Mouse (Mus musculus) embryonic facial prominence, embryonic 13.5 days (tissue): ENCODE results near the gene Vmn2r26. TPM values are rescaled to one million over a fixed set of nuclear protein-coding genes. Genes with fewer than 3 reads are reported as not detected.
"Not testable (repeated sequence)": the region's sequence is repeated elsewhere in the genome, so short reads cannot be mapped to it uniquely, and the experiment has no call there.

ENCODE experiments used
- ATAC-seq: fragments of 200-750 bp; cut with Nextera tagmentation; 2 replicates; pipeline ENCODE4 v1.8.0; 2017; ENCODE audit warnings: low read depth; ENCODE audit not compliant: insufficient number of reproducible peaks, insufficient read depth, low FRiP score, low TSS enrichment
- H3K27ac ChIP-seq: fragments of 300-500 bp; sonication (generic); 2 replicates; pipeline ENCODE4 v1.5.1; 2015; ENCODE audit warnings: moderate library complexity, mild to moderate bottlenecking, inconsistent platforms
- H3K27me3 ChIP-seq: fragments of 300-500 bp; sonication (generic); 2 replicates; pipeline ENCODE4 v1.6.1; 2015; ENCODE audit warnings: mild to moderate bottlenecking, inconsistent platforms
- H3K36me3 ChIP-seq: fragments of 300-500 bp; sonication (generic); 2 replicates; pipeline ENCODE4 v1.6.1; 2015; ENCODE audit warnings: mild to moderate bottlenecking, inconsistent platforms
- H3K4me1 ChIP-seq: fragments of 300-500 bp; sonication (generic); 2 replicates; pipeline ENCODE4 v1.6.1; 2015; ENCODE audit warnings: inconsistent platforms
- H3K4me2 ChIP-seq: fragments of 300-500 bp; sonication (generic); 2 replicates; pipeline ENCODE4 v1.6.1; 2015; ENCODE audit warnings: moderate library complexity, mild to moderate bottlenecking, inconsistent platforms
- H3K4me3 ChIP-seq: fragments of 300-500 bp; sonication (generic); 2 replicates; pipeline ENCODE4 v1.5.1; 2015; ENCODE audit warnings: mild to moderate bottlenecking, inconsistent platforms
- H3K9ac ChIP-seq: fragments of 300-500 bp; sonication (generic); 2 replicates; pipeline ENCODE4 v1.6.1; 2015; ENCODE audit warnings: mild to moderate bottlenecking, inconsistent platforms
- H3K9me3 ChIP-seq: fragments of 300-500 bp; sonication (generic); 2 replicates; pipeline ENCODE4 v1.6.1; 2016; ENCODE audit warnings: inconsistent platforms
- WGBS: fragments of 180-500 bp; shearing (Covaris S2); methylation state at CpG from one replicate; pipeline ENCODE4 v1.1.7; 2015; ENCODE audit warnings: mixed read lengths; 5-methylcytosine and 5-hydroxymethylcytosine counted together
- polyA plus RNA-seq: library from polyadenylated mRNA; unstranded; fragments of >200 nt; fragmentation: Nextera tagmentation; extraction: Ambion mirVana; gene quantifications from 2 replicates; pipeline ENCODE4 v1.2.1, GENCODE M21; 2015

The Vmn2r26 gene
- not detected in 2 replicates for polyA plus RNA-seq

DNA sequence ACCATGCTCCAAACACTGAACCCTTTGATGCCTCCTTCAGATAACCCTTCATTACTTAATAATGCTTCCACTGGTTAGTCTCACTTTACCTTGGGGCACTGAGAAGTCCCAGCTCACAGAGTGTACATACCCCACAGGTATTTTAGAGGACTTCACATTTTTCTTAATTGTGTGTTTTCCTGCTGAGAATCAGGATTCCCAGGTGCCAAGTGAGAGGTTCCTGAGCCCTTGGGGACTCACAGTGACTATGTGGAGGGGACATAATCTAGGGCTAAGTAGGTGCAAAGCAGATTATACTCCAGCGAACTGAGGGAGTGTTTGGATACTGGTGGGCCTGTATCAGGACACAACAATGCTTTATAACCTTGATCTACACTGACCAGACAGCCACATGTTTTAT lies at the start of gene Vmn2r26:
TSS of gene Vmn2r26 (plus strand) at position 301 of the 400 bp plus-strand sequence.
- not testable (repeated sequence) for H3K4me3 ChIP-seq, H3K4me2 ChIP-seq, H3K9ac ChIP-seq, ATAC-seq, H3K27ac ChIP-seq, H3K4me1 ChIP-seq, H3K27me3 ChIP-seq, H3K9me3 ChIP-seq, H3K36me3 ChIP-seq
- WGBS: 57% methylated on average over 1 of the region's 1 CpGs

DNA sequence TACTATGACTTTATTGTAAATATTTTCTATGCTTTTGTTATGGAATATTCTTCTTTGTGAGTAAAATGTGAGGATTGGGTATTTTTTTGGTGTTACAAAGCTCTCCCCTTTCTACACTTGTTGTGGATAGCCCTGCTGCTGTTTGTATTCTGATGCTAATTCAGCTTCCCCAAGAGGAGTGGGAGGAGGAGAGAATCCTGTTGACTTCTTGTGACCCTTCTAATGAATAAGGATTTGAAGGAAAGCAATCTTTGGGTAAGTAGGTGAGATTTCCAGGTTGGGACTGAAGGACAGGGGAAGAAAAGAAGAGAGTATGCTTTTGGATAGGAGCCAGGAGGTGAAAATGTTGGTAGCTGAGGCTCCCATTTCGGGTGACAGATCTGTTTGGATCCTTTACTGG lies 3.5 kb upstream of the Vmn2r26 start:
- ATAC-seq: no peak
- H3K4me2 ChIP-seq: no peak overlapping the region
- no peak overlapping the region for H3K9ac ChIP-seq
- no peaks in the 10 kb centered on the region for H3K27me3 ChIP-seq
- H3K4me3 ChIP-seq: no peak overlapping the region
- H3K36me3 ChIP-seq: no peaks in the 10 kb centered on the region
- H3K9me3 ChIP-seq: no peaks in the 10 kb centered on the region
- 31% methylated on average over 1 of the region's 1 CpGs for WGBS
- H3K4me1 ChIP-seq: no peaks in the 10 kb centered on the region
- no peak overlapping the region for H3K27ac ChIP-seq

DNA sequence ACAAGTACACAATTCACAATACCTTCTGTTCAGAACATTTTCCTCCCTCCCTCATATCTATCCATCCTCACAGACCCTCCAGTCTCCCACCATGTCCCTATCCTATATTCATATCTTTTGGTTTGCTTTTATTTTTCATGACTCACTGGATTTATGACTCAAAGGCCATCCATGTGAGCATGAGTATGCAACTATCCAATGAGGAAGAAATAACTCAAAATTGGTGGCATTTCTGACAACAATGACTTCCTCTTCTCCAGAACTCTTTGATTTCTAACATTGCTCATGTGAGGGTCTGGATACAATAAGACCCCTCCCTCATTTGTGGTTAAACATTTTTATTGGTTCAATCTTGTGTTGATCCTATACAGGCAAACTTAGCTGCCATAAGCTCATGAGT lies 24.0 kb downstream of the Vmn2r26 start:
- Histone ChIP-seq H3K4me3 (no peak overlapping the region), H3K9me3 (no peaks in the 10 kb centered on the region), H3K27ac (no peak overlapping the region), H3K9ac (no peak overlapping the region), H3K36me3 (no peaks in the 10 kb centered on the region), H3K4me2 (no peak overlapping the region), H3K4me1 (no peaks in the 10 kb centered on the region), H3K27me3 (no peaks in the 10 kb centered on the region)
- no peak for ATAC-seq

DNA sequence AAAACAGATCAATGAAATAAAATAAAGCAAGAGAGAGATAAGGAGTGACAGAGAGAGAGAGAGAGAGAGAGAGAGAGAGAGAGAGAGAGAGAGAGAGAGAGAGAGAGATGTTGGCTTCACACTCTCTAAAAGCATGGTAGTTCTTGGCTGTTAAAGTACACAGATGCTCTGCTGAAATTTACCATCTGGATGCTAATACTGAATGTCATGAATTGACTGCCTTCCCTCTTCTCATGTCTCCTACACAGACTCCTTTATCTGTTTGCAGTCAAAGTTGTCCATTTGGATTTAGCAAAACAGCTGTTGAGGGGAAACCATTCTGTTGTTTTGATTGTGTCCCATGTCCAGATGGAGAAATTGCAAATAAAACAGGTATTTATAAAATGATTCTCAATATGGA lies 29.2 kb downstream of the Vmn2r26 start:
- H3K4me1 ChIP-seq, H3K9me3 ChIP-seq, H3K9ac ChIP-seq, H3K4me3 ChIP-seq, H3K4me2 ChIP-seq, H3K27me3 ChIP-seq, H3K36me3 ChIP-seq, ATAC-seq, H3K27ac ChIP-seq: not testable (repeated sequence)

DNA sequence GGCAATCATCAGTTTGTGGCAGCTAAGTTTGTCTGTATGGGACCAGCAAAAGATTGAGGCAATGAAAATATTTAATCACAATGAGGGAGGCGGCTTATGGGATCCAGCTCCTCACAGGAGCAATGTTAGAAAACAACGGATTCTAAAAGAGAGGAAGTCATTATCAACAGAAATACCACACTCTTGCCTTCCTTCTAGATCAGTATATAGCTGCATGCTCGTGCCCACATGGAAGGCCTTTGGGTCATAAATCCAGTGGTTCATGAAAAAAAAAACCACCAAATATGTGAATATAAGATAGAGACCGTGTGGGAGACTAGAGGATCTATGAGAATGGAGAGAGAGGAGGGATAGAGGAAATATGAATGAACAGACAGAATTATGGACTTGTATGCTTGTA lies 78.0 kb downstream of the Vmn2r26 start:
- H3K27me3 ChIP-seq: no peaks in the 10 kb centered on the region
- H3K4me2 ChIP-seq: no peak overlapping the region
- no peaks in the 10 kb centered on the region for H3K4me1 ChIP-seq
- no peak overlapping the region for H3K9ac ChIP-seq
- H3K27ac ChIP-seq: no peak overlapping the region
- no peak overlapping the region for H3K4me3 ChIP-seq
- 78% methylated on average over 4 of the region's 4 CpGs for WGBS
- no peaks in the 10 kb centered on the region for H3K36me3 ChIP-seq
- no peak for ATAC-seq
- no peaks in the 10 kb centered on the region for H3K9me3 ChIP-seq

Other genes with a start within 250 kb of the Vmn2r26 start
- gene Vmn2r24, start 245.7 kb upstream of the Vmn2r26 start, polyA plus RNA-seq: not detected in 2 replicates
- gene Vmn2r25, start 171.1 kb upstream of the Vmn2r26 start, polyA plus RNA-seq: not detected in 2 replicates
- not detected in 2 replicates for gene Vmn2r27, start 207.3 kb downstream of the Vmn2r26 start, polyA plus RNA-seq